In the genomic region with DNA sequence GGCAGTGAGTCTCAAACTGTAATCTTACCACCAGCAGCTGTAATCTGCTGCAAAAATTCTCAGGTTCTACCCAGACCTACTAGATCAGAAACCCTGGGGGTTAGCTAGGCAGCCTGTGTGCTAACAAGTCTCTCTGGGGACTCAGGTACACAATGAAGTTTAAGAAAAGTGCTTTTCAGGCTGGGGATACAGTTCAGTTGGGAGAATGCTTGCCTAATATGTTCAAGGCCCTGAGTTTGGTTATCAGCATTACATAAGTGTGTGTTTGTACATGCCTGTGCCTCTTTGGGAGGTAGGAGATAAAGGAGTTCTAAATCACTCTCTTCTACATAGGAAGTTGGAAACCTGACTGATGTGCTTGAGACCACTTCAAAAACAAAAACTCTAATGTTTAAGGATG, we compare ENCODE assay signal across 21 mouse cellular contexts. TPM values are rescaled to one million over a fixed set of nuclear protein-coding genes. Genes with fewer than 3 reads are reported as not detected.
DNase-seq lines count a peak whose midpoint lies in the region; ATAC-seq lines count a peak whose summit lies in the region.
"Had no signal": no experiment of that assay in that cellular context is flagged by ENCODE, and none has a peak within 500 bp of the region (broad histone marks: within the 10 kb centered on the region; RNA-seq: fewer than 3 reads in every experiment).

No protein-coding gene starts in this region.

- H3K27ac ChIP-seq in heart, embryonic 10.5 days, result no peak overlapping the region
- H3K27ac ChIP-seq in lung, embryonic 16.5 days (ENCODE audit: low read length), result no peak overlapping the region
- H3K27ac ChIP-seq: embryonic facial prominence, embryonic 12.5 days; embryonic facial prominence, embryonic 15.5 days; forebrain, embryonic 10.5 days; forebrain, embryonic 12.5 days had no signal

- no peaks in the 10 kb centered on the region for H3K4me1 ChIP-seq in heart, embryonic 10.5 days
- no peaks in the 10 kb centered on the region for H3K4me1 ChIP-seq in lung, embryonic 16.5 days (replicated peaks; ENCODE audit: control insufficient read depth, insufficient read depth, low read length)
- H3K4me1 ChIP-seq: embryonic facial prominence, embryonic 12.5 days; embryonic facial prominence, embryonic 15.5 days; forebrain, embryonic 10.5 days; forebrain, embryonic 12.5 days had no signal

- no peaks in the 10 kb centered on the region for H3K27me3 ChIP-seq in heart, embryonic 10.5 days (ENCODE audit: insufficient read depth, poor library complexity, severe bottlenecking)
- no peaks in the 10 kb centered on the region for H3K27me3 ChIP-seq in lung, embryonic 16.5 days (ENCODE audit: control insufficient read depth, insufficient read depth, low read depth, low read length)
- H3K27me3 ChIP-seq: embryonic facial prominence, embryonic 12.5 days; embryonic facial prominence, embryonic 15.5 days; forebrain, embryonic 12.5 days had no signal

- H3K9ac ChIP-seq in lung, embryonic 16.5 days (ENCODE audit: low read length), result no peak overlapping the region
- H3K9ac ChIP-seq: embryonic facial prominence, embryonic 12.5 days; embryonic facial prominence, embryonic 15.5 days; forebrain, embryonic 12.5 days had no signal

- peak; percentile 7 for DNase-seq in adrenal gland, postnatal 14 days
- no peak for DNase-seq in adrenal gland, adult 8-10 months
- peak; percentile 79 for DNase-seq in heart, adult 11 months
- no peak for DNase-seq in heart, embryonic 10.5 days (ENCODE audit: low spot score)
- DNase-seq in lung, postnatal 14 days, result no peak
- DNase-seq: adrenal gland, postnatal 25 days; cerebellum, adult 11 months; cerebellum, adult 18-20 months; cerebellum, adult 8-10 months; cerebellum, adult 9-11 months; cerebellum, postnatal 14 days; cerebellum, postnatal 36 days; embryo, embryonic 11 days had no signal

- no peaks in the 10 kb centered on the region for H3K9me3 ChIP-seq in heart, embryonic 10.5 days
- H3K9me3 ChIP-seq in lung, embryonic 16.5 days (ENCODE audit: control insufficient read depth, low read length), result no peaks in the 10 kb centered on the region
- H3K9me3 ChIP-seq: embryonic facial prominence, embryonic 12.5 days; embryonic facial prominence, embryonic 15.5 days; forebrain, embryonic 10.5 days; forebrain, embryonic 12.5 days had no signal

- H3K4me2 ChIP-seq in lung, embryonic 16.5 days (ENCODE audit: low read depth, low read length), result no peak overlapping the region
- H3K4me2 ChIP-seq: embryonic facial prominence, embryonic 12.5 days; embryonic facial prominence, embryonic 15.5 days; forebrain, embryonic 12.5 days had no signal

- H3K4me3 ChIP-seq in heart, embryonic 10.5 days, result no peak overlapping the region
- no peak overlapping the region for H3K4me3 ChIP-seq in lung, embryonic 16.5 days (ENCODE audit: low read length)
- H3K4me3 ChIP-seq: embryonic facial prominence, embryonic 12.5 days; embryonic facial prominence, embryonic 15.5 days; erythroblast, embryonic 14.5 days; forebrain, embryonic 10.5 days; forebrain, embryonic 12.5 days had no signal

- H3K36me3 ChIP-seq in heart, embryonic 10.5 days, result peaks cover 36% of the 10 kb centered on the region
- H3K36me3 ChIP-seq in lung, embryonic 16.5 days (ENCODE audit: control insufficient read depth, insufficient read depth, low read length), result peaks cover 9% of the 10 kb centered on the region

- ATAC-seq in lung, embryonic 16.5 days (ENCODE audit: low read depth), result 0 out of 2 replicates have a peak, but pooled peaks have one; percentile 28
- ATAC-seq: forebrain, embryonic 14.5 days; forebrain, embryonic 16.5 days had no signal

RNA-seq across cellular contexts. Expression of gene Ulk2, which starts 12.0 kb away (rescaled TPM):
- total RNA-seq in adrenal gland, postnatal 14 days (2021), result 39.1 and 40.8 TPM in 2 replicates
- 10 to 100 TPM; 32.9 to 41.0 (median 38.6) TPM for total RNA-seq in adrenal gland, adult 8-10 months (2022)
- 9.8 and 11.5 TPM in 2 replicates for polyA plus RNA-seq in heart, embryonic 10.5 days (2016; fragmentation: Nextera tagmentation; extraction: Ambion mirVana)
- 12.2 and 12.4 TPM in 2 replicates for polyA plus RNA-seq in lung, embryonic 16.5 days (2015; fragmentation: Nextera tagmentation; extraction: Ambion mirVana)

Comparison
In these comparisons a context has a peak if more than half of its experiments do, and no peak if none do; other contexts are left out.
1. DNase-seq: peak in adrenal gland, postnatal 14 days (single experiment) and heart, adult 11 months (single experiment); none in adrenal gland, adult 8-10 months (single experiment), heart, embryonic 10.5 days (single experiment) and lung, postnatal 14 days (single experiment).